Mouse (Mus musculus): ENCODE measurements around the gene Plscr2. TPM values are rescaled to one million over a fixed set of nuclear protein-coding genes. Genes with fewer than 3 reads are reported as not detected.

The Plscr2 gene
- polyA plus RNA-seq, 1 experiment from 2014 or later: 0.71 TPM

DNA sequence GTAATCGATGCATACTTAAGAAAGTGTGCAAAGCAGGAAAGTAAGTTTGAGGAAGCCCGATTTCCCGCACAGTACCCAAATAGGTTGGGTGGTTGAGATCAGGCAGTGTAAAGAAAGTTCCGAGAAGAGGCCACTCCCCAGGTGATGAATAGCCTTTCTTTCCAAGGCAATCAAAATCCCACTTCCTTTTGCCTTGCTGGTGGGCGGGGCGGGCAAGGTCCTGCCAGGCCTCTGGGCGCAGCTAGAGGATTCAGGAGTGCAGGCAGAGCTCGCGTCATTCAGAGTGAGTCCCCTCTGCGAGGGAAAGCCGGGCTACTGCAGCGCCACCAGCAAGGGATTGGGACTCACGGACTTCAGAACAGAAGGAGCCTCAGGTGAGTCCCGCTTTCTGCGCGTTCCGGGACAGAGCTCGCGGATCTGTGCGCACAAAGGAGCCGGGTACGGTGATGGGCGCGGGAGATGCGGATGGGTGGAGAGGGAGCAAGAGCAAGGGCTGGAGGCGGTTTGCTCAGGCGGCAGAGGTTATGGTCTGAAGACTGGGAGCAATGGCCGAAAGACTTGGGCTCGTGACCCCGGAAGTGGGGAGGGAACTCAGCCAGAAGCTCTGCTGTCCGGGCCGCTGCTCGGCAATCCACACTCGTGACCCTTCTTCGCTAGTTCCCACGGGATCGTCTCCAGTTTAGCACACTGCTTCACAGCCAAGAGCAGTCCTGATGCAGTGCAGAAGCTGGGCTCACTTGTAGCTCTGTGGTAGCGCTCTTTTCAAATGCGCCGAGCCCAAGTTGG, 25.2 kb upstream of the Plscr2 start:
- H3K4me3 ChIP-seq (replicated peaks; ENCODE audit: low read length): peak overlapping the region; percentile 57
- H3K27me3 ChIP-seq (ENCODE audit: control insufficient read depth, insufficient read depth, low read length): no peaks in the 10 kb centered on the region
- H3K36me3 ChIP-seq (replicated peaks; ENCODE audit: control insufficient read depth, insufficient read depth): no peaks in the 10 kb centered on the region
- H3K27ac ChIP-seq: peak overlapping the region; percentile 34
- peak overlapping the region; percentile 71 for H3K4me2 ChIP-seq (replicated peaks)
- H3K9me3 ChIP-seq (ENCODE audit: control insufficient read depth, low read length): no peaks in the 10 kb centered on the region
- H3K4me1 ChIP-seq (replicated peaks; ENCODE audit: control insufficient read depth, insufficient read depth, low read length): peaks cover 11% of the 10 kb centered on the region; the same call in 1 of the 2 replicates
- H3K9ac ChIP-seq: peak overlapping the region; percentile 62
- 1% methylated on average over 40 of the region's 40 CpGs for WGBS
- peak; percentile 65 for DNase-seq (ENCODE audit: low spot score)
- peak; percentile 90 for ATAC-seq (ENCODE audit: low FRiP score)

DNA sequence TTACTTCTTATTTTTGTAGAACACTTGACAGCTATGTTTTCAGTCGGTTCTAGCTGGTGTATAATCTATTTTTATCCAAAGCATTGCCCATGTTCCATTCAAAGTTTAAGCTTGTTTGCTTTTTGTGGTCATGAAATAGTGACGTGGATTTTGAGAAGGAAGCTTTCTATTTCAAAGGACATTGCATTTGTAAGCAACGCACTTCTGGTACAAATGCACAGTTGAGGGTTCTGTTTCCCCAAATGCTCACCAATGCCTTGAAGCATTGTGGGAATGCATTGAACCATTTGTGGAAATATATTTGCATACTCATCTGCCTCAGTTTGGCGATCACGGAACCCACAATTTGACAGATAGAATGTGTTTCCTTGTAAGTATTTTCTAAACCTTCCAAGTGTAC, 22.7 kb upstream of the Plscr2 start:
- Histone ChIP-seq H3K36me3 (replicated peaks; ENCODE audit: control insufficient read depth, insufficient read depth) (no peaks in the 10 kb centered on the region), H3K27me3 (ENCODE audit: control insufficient read depth, insufficient read depth, low read length) (no peaks in the 10 kb centered on the region), H3K4me2 (replicated peaks) (0 out of 2 replicates have a peak overlapping the region, but pooled peaks have one; percentile 6), H3K9me3 (ENCODE audit: control insufficient read depth, low read length) (no peaks in the 10 kb centered on the region), H3K9ac (no peak overlapping the region), H3K4me1 (replicated peaks; ENCODE audit: control insufficient read depth, insufficient read depth, low read length) (peaks cover 11% of the 10 kb centered on the region; the same call in 1 of the 2 replicates), H3K27ac (no peak overlapping the region), H3K4me3 (replicated peaks; ENCODE audit: low read length) (no peak overlapping the region)
- no peak for DNase-seq (ENCODE audit: low spot score)
- 83% methylated on average over 5 of the region's 5 CpGs for WGBS
- ATAC-seq (ENCODE audit: low FRiP score): no peak

DNA sequence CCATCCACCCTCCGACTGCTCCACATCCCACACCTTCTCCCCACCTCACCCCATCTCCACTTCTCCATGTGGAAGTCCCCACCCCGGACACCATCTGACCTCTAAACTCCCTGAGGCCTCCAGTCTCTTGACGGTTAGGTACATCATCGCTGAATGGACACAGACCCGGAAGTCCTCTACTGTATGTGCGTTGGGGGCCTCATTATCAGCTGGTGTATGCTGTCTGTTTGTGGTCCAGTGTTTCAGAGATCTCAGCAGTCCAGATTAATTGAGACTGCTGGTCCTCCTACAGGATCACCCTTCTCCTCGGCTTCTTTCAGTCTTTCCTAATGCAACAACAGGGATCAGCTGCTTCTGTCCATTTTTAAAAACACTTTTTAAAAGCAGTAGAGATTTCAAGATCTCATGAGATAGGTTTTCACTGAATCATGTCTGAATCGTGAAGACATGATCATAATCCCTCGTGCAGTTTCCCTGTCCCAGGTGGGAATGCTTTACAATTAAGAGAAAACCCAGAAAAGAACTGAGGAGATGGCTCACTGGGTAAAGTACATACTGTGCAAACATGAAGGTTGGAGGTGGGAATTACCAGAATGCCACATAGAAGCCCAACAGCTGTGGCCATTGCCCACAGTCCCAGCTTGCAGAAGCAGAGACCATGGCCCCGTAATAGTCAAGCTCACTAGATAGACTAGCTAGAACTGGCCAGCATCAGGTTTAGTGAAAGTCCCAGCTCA, 21.6 kb upstream of the Plscr2 start:
- H3K27me3 ChIP-seq (ENCODE audit: control insufficient read depth, insufficient read depth, low read length): no peaks in the 10 kb centered on the region
- H3K9ac ChIP-seq: no peak overlapping the region
- peaks cover 11% of the 10 kb centered on the region; the same call in 1 of the 2 replicates for H3K4me1 ChIP-seq (replicated peaks; ENCODE audit: control insufficient read depth, insufficient read depth, low read length)
- 95% methylated on average over 10 of the region's 10 CpGs for WGBS
- no peak for ATAC-seq (ENCODE audit: low FRiP score)
- DNase-seq (ENCODE audit: low spot score): no peak
- no peak overlapping the region for H3K4me3 ChIP-seq (replicated peaks; ENCODE audit: low read length)
- H3K9me3 ChIP-seq (ENCODE audit: control insufficient read depth, low read length): no peaks in the 10 kb centered on the region
- H3K36me3 ChIP-seq (replicated peaks; ENCODE audit: control insufficient read depth, insufficient read depth): no peaks in the 10 kb centered on the region
- no peak overlapping the region for H3K27ac ChIP-seq
- no peak overlapping the region for H3K4me2 ChIP-seq (replicated peaks)

DNA sequence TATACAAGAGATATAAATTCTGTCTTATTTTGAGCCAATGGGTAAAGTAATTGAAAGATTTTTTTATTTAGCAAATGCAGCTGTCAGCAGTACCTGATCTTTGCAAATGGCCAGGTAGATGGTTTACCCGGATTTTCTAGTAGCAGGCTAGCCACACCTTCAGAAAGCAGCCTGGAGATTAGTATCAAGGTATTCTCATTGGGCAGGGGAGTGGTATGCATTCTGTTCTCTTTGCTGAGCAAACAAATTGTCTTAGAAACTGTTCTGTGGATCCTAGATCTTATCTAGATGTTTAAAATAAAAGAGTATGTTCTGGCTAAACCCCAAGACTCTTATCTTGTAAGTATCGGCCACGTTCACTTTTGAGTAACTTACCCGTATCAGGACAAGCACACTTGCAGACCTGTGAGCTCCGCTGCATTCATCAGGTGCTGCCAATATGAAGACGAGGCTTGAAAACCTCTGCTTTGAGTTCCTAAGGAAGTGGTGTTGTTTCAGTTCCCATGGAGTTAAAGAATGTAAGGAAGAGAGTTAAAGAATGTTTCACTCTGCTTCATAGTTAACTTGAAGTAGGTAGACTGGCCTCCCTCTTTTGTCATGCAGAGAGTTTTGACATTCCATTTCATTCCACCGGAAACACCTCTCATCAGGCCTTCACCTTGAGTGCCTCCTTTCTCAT, 14.8 kb upstream of the Plscr2 start:
- 88% methylated on average over 7 of the region's 7 CpGs for WGBS
- Histone ChIP-seq H3K4me2 (replicated peaks) (no peak overlapping the region), H3K4me1 (replicated peaks; ENCODE audit: control insufficient read depth, insufficient read depth, low read length) (no peaks in the 10 kb centered on the region), H3K36me3 (replicated peaks; ENCODE audit: control insufficient read depth, insufficient read depth) (no peaks in the 10 kb centered on the region), H3K9me3 (ENCODE audit: control insufficient read depth, low read length) (no peaks in the 10 kb centered on the region), H3K27ac (no peak overlapping the region), H3K27me3 (ENCODE audit: control insufficient read depth, insufficient read depth, low read length) (no peaks in the 10 kb centered on the region), H3K4me3 (replicated peaks; ENCODE audit: low read length) (no peak overlapping the region), H3K9ac (no peak overlapping the region)
- DNase-seq (ENCODE audit: low spot score): no peak
- ATAC-seq (ENCODE audit: low FRiP score): no peak

DNA sequence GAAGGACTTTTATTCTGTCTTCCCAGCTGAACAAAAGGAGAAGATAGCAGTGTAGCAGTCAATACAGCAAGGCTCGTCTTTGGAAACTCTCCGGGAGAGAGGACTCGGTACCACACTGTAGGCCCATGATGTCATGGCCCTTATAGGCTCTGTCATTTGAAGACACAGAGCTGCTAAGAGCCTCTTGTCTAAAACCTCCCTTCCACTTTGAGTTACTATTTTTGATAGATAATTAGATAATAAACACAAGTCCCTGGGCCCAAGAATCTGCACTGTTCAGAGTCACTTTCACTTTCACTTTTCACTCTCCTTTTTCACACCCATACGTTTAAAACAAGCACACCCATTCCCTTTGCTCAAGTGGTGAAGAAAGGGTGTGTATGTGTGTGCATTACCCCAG, 9.7 kb upstream of the Plscr2 start:
- 88% methylated on average over 4 of the region's 4 CpGs for WGBS
- no peak overlapping the region for H3K4me2 ChIP-seq (replicated peaks)
- ATAC-seq (ENCODE audit: low FRiP score): no peak
- DNase-seq (ENCODE audit: low spot score): no peak
- H3K4me3 ChIP-seq (replicated peaks; ENCODE audit: low read length): no peak overlapping the region
- no peak overlapping the region for H3K9ac ChIP-seq
- H3K27me3 ChIP-seq (ENCODE audit: control insufficient read depth, insufficient read depth, low read length): no peaks in the 10 kb centered on the region
- H3K36me3 ChIP-seq (replicated peaks; ENCODE audit: control insufficient read depth, insufficient read depth): no peaks in the 10 kb centered on the region
- H3K4me1 ChIP-seq (replicated peaks; ENCODE audit: control insufficient read depth, insufficient read depth, low read length): no peaks in the 10 kb centered on the region
- no peaks in the 10 kb centered on the region for H3K9me3 ChIP-seq (ENCODE audit: control insufficient read depth, low read length)
- no peak overlapping the region for H3K27ac ChIP-seq

DNA sequence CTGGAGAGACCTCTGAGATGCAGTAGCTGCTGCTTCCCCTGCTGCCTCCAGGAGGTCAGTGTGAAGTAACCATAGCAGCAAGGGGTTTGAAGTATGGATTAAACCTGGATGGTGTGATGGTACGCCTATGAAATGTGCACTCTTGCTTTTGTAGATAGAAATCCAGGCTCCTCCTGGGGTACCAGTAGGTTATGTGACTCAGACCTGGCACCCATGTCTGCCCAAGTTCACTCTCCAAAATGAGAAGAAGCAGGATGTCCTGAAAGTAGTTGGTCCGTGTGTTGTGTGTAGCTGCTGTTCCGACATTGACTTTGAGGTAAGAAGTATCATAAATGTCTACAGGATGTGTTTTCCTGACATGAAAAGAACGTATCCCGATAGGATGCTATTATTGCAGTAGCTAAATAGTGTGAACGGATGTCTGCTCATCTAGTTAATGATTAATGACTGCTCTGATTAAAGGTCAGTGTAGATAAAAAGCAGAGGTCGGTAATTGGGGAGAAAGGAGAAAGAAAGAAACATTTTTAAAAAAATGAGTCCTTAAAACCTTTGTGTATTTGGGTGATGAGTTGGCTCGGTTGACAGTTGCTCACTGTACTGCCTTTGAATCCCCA, 8.7 kb upstream of the Plscr2 start:
- Histone ChIP-seq H3K9me3 (ENCODE audit: control insufficient read depth, low read length) (no peaks in the 10 kb centered on the region), H3K27me3 (ENCODE audit: control insufficient read depth, insufficient read depth, low read length) (no peaks in the 10 kb centered on the region), H3K4me1 (replicated peaks; ENCODE audit: control insufficient read depth, insufficient read depth, low read length) (no peaks in the 10 kb centered on the region), H3K4me2 (replicated peaks) (no peak overlapping the region), H3K4me3 (replicated peaks; ENCODE audit: low read length) (no peak overlapping the region), H3K9ac (no peak overlapping the region), H3K36me3 (replicated peaks; ENCODE audit: control insufficient read depth, insufficient read depth) (no peaks in the 10 kb centered on the region), H3K27ac (no peak overlapping the region)
- no peak for ATAC-seq (ENCODE audit: low FRiP score)
- 66% methylated on average over 8 of the region's 8 CpGs for WGBS
- no peak for DNase-seq (ENCODE audit: low spot score)

DNA sequence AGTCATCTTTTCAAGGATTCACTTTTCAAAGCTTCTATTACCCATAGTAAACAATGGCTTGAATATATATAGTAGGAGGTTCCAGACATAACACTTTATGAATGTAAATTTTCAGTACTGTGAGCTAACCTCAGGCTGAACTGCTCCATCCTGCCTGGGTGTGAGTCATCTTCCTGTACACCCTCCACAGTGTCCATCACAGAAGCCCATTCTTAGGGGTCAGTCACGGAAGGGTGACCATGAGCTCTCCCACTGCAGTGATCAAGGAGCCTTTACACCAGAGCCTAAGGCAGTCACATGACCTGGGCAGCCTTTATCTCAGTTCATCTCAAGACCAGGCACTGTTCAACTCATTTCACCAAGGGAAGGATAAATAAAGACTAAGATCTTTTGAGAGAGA, 7.7 kb upstream of the Plscr2 start:
- Histone ChIP-seq H3K9me3 (ENCODE audit: control insufficient read depth, low read length) (no peaks in the 10 kb centered on the region), H3K4me1 (replicated peaks; ENCODE audit: control insufficient read depth, insufficient read depth, low read length) (no peaks in the 10 kb centered on the region), H3K36me3 (replicated peaks; ENCODE audit: control insufficient read depth, insufficient read depth) (no peaks in the 10 kb centered on the region), H3K4me3 (replicated peaks; ENCODE audit: low read length) (no peak overlapping the region), H3K9ac (no peak overlapping the region), H3K27me3 (ENCODE audit: control insufficient read depth, insufficient read depth, low read length) (no peaks in the 10 kb centered on the region), H3K4me2 (replicated peaks) (no peak overlapping the region), H3K27ac (no peak overlapping the region)
- DNase-seq (ENCODE audit: low spot score) (no peak), ATAC-seq (ENCODE audit: low FRiP score) (no peak)
- 91% methylated on average over 1 of the region's 1 CpGs for WGBS

DNA sequence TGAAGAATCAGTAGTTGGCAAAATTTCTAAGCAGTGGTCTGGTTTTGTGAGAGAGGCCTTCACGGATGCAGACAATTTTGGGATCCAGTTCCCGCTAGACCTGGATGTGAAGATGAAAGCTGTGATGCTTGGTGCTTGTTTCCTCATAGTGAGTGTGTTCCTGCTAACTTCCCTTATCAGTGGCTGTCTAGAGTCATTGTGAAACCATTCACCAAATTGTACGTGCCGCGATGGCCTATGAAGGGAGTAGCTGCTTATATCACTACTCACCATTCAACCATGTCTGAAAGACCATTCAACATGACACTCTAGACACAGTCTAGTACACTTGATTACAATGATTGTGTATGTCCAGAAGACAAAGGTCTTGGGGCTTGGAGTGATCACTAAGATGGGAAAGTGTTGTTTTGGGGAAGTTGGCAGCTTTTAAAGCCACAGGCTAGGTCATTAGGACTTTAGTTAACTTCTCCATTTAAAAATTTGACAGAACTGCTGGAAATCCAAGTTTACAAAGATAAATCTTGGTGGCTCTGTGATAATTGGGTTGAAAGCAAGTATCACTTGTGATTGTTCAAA, 5.5 kb upstream of the Plscr2 start:
- Histone ChIP-seq H3K4me1 (replicated peaks; ENCODE audit: control insufficient read depth, insufficient read depth, low read length) (no peaks in the 10 kb centered on the region), H3K9ac (no peak overlapping the region), H3K27ac (no peak overlapping the region), H3K4me2 (replicated peaks) (no peak overlapping the region), H3K36me3 (replicated peaks; ENCODE audit: control insufficient read depth, insufficient read depth) (no peaks in the 10 kb centered on the region), H3K4me3 (replicated peaks; ENCODE audit: low read length) (no peak overlapping the region), H3K9me3 (ENCODE audit: control insufficient read depth, low read length) (no peaks in the 10 kb centered on the region), H3K27me3 (ENCODE audit: control insufficient read depth, insufficient read depth, low read length) (no peaks in the 10 kb centered on the region)
- ATAC-seq (ENCODE audit: low FRiP score) (no peak), DNase-seq (ENCODE audit: low spot score) (no peak)
- 95% methylated on average over 5 of the region's 5 CpGs for WGBS

DNA sequence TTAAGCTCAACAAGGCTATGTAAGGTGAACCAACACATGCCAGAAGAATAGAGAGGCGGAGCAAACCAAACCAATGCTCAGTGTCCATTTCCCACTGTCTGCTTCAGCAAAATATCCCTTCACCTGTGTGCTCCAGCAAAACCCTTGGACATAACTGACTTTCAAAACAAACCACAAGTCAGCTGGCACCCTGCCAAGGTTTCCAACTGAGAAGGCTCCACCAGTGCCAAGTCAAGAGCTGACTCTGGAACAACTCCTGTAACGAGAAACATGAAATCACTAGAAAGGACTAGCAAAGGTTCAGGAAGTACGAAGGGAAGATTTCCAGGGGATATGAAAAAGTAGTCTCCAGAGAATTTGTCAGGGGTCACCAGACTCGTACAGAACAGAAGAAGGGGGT, 4.5 kb upstream of the Plscr2 start:
- 49% methylated on average over 4 of the region's 4 CpGs for WGBS
- no peak overlapping the region for H3K4me2 ChIP-seq (replicated peaks)

More for the DNA sequence above, 4.5 kb upstream of the Plscr2 start:
- H3K4me3 ChIP-seq (replicated peaks; ENCODE audit: low read length): no peak overlapping the region
- H3K9ac ChIP-seq: no peak overlapping the region
- ATAC-seq (ENCODE audit: low FRiP score) (no peak), DNase-seq (ENCODE audit: low spot score) (peak; percentile 53)
- H3K4me1 ChIP-seq (replicated peaks; ENCODE audit: control insufficient read depth, insufficient read depth, low read length): no peaks in the 10 kb centered on the region
- no peak overlapping the region for H3K27ac ChIP-seq
- no peaks in the 10 kb centered on the region for H3K36me3 ChIP-seq (replicated peaks; ENCODE audit: control insufficient read depth, insufficient read depth)
- no peaks in the 10 kb centered on the region for H3K27me3 ChIP-seq (ENCODE audit: control insufficient read depth, insufficient read depth, low read length)
- no peaks in the 10 kb centered on the region for H3K9me3 ChIP-seq (ENCODE audit: control insufficient read depth, low read length)

All from hindbrain, embryonic 14.5 days (tissue).